Mouse (Mus musculus): ENCODE measurements at regions not wholly inside any gene's neighbourhood (a gene's known extent, or its start where the extent isn't known, plus 50 kb on each side); places are given as distances from the start of the nearest gene placed in this dataset.

DNA sequence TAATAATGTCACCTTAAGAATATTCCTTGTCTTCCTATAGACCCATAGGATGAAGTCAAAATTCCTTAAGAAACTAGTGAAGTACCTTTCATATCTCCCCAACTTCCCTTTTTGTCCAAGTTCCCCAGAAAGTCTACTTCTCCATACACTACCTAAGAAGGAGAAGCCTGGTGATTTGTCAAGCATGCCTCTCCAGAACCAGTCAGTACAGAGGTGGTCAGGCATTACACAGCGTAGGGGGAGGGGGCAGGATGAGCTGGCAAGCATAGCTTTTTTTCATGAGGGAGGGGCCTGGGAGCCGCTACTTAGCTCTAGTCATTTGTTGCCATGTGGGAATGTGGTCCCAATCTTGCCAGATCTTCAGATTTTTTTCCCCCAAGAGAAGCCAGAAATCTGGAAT is 54.0 kb upstream of the Satb2 start:
- DNase-seq (ENCODE audit: low spot score in 2 of 2) = no peak

DNA sequence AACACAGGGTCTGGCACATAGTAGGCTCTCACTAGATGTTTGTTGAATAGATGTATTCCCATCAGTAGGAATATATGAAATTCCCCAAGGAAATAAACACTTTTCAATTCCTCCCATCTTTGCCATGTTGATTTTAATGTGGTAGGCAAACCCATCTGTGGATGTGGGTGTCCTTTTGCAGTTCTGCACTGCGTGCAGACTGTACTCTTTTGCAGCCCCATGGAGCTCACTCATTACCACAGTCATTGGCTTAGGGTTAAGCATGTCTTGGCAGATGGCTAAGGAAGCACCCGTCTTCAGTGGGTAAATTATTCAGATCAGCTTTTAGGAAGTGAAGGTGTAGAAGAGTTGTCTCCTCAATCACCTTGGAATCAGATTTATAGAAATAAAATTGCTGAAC is 54.8 kb upstream of the Satb2 start:
- DNase-seq (ENCODE audit: low spot score in 2 of 2) = peak; percentile 10 to 19

DNA sequence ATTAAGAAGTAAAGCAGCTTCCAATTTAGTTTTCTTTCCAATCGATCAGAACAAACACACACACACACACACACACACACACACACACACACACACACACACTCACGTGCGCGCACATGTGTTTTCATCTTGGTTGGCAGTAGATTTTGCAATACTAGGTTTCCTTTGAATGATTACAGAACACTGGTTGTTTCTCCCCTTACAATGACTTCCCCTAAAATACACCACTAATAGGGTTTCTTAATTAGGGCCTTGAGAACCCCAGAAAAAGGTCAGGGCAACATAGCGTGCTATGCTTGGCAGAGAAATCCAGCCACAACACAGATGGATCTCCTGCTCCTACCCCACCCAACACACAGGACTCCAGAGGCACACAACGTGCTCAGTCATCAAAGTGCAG is 56.0 kb upstream of the Satb2 start:
- DNase-seq (ENCODE audit: low spot score in 2 of 2) = no peak

DNA sequence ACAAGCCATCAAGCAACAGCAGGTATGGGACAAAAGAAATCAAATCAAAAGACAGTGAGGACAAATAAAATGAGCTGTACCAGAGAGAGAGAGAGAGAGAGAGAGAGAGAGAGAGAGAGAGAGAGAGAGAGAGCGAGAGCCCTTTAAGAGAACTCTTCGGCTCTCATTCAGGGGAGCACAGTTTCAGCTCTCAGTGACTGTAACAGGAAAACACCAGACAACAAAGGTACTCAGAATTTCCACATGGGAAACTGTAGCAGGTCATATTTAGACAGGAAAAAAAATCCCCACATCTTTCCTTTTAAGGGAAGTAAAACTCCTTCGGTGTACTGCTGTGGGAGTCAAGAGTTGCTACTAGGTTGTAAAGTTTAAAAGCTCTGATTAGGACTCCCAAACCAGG is 57.9 kb upstream of the Satb2 start:
- no peak for DNase-seq (ENCODE audit: low spot score in 2 of 2)

DNA sequence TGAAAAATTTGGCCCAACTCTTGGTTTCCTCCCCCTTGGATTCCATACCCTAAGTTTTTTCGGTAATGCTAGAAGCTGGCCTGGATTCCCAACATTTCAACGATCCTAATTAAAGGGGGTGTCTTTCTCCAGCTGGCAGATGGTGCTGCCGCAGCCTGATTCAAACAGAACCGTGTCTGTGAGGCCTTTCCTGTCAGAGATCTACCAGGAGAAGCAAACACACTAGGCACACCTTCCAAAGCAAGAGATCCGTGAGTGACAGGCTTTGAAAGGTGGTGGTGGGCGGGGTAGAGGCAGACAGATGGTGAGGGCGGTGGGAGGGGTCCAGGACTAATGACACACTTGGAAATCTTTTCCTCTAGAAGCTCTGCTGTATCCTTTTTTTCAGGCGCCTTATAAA is 61.8 kb upstream of the Satb2 start:
- peak; percentile 8 to 9 for DNase-seq (ENCODE audit: low spot score in 2 of 2)

DNA sequence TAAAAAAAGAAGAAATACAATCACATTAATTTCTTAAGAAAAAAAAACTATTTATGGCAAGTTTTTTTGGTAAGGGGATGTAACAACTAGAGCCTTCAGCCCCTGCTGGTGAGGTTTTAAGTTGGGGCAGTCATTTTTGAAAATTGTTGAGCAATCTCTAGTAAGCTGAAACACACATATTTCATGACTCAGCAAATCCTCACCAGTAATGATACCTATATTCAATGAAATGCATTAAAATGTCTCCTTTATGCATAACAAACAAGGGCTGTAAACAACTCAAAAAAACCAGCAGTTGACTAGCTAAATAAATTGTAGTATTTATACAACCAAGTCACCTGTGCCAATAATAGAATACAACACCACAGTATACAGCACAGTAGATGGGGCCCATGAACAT is 63.1 kb upstream of the Satb2 start:
- DNase-seq (ENCODE audit: low spot score in 2 of 2) = no peak

DNA sequence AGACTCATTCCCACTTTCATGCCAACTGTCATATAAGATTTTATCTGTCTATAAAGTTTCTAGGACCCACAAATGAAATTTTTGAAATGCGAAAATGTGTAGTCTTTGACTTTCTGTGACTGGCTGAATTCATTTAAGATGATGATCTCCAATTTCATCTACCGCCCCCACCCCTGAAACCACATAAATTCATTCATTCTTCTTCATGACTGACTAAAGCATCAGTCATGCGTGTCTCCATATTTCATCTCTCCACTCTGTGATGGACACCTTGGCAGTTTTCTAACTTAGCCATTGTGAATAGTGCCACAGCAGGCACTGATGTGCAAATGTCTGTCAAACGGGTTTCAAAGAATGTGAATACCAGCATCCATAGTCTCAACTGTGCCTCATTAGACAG is 75.4 kb upstream of the Satb2 start:
- DNase-seq (ENCODE audit: low spot score in 2 of 2) = no peak

DNA sequence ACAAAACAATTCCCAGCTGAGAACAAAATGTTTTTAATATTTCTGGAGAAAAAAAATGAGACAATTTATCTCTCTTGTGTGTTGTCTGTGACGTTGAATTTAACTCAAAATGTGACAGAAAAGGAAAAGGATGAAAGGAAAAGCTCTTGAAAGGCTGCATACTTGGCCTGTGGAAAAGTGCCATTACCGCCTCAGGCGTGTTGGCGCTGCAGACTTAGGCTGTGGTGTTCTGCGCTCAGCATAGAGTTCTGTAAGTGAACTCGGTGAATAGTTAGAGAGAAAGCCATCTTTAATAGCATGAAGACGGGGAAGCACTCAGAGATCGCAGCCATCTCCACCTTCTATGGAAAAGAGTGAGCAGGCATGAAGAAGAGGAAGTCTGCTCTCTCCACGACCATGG is 77.5 kb upstream of the Satb2 start:
- no peak for DNase-seq (ENCODE audit: low spot score in 2 of 2)

DNA sequence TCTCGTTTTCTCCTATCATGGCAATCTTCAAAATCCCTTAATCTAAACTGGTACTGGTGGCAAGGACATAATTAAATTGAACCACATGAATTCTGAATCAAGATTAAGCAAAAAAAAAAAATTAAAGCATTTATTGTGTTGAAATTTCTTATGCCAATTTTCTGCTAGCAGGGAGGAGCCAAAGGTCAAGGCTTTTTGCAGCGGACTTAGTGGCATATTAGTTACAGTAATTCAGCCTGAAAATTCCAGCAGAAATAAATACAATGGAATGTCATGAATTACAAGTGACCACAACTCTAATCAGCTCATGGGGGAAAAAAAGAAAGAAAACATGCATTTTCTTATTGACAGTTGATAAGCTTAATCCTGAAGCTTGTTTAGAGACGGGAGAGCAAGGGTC is 80.8 kb upstream of the Satb2 start:
- no peak for DNase-seq (ENCODE audit: low spot score in 2 of 2)

DNA sequence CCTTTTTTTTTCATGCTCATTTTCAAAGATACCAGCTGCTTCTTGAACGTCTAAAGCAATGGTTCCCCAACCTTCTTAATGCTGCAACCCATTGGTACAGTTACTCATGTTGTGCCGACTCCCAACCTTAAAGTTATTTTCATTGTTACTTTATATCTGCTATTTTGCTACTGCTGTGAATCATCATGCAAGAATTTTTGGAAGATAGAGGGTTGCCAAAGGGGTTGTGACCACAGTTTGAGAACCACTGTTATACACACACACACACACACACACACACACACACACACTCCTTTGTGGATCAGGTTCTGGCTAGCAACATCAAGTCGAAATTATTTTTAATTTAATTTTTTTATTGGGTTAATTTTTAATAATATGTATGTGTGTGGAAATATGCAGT is 96.8 kb upstream of the Satb2 start:
- DNase-seq (ENCODE audit: low spot score in 2 of 2) = no peak

DNA sequence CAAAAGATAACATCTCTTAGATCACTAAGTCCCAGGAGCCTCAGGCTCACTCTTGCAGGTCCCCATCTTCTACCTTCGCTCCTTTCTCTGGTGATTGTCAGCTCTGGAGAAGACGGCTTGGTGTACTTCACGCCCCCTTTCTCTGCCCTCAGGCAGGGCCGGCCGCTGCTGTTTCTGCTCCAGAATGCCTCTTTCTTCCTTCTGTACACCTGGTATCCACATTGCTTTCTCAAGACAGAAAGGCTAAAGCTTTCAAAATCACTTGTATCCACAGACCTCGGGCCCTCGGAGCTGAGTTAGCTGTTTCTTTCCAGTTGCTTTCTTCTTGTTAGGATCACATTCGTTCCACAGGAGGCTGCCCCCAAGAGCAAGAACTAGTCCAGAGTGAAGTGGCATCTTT is 98.2 kb upstream of the Satb2 start:
- no peak for DNase-seq (ENCODE audit: low spot score in 2 of 2)

DNA sequence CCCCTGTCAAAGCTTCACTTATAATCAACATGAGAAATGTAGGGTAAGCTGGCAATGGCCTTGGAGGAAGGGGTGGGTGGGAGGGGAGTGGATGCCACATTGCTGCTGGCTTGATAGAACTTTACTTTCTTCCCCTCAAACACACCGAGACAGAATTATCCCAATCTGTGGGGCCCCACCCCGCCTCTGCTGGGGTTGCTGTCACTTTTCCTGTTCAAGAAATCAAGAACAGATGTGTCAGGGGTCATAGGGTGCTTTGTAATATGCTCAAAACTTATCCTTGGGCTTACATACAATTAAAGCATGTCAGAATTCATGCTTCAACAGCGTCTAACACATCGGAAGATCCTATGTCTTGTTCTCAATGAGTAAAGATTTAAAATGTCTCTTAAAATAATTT is 101.9 kb upstream of the Satb2 start:
- DNase-seq (ENCODE audit: low spot score in 2 of 2) = no peak

DNA sequence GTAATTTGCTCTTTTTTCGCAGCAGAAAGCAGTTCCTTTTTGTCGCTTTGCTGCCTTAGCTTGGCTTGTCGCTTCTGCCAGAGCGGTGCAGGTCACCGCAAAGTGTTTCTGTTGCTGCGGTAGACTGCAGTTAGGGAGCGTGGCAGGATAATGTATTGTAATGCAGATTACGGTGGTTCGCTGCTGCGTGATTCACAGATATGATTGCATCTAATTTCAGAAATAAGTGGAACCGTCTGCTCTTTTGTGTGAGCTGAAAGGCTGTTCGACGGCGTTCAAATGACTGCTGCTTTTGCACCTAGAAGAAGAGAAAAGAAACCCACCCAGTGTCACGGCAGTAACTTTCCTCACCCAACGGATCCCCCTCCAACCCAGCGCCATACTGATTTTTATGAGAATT is 104.7 kb upstream of the Satb2 start:
- DNase-seq (ENCODE audit: low spot score in 2 of 2) = no peak

DNA sequence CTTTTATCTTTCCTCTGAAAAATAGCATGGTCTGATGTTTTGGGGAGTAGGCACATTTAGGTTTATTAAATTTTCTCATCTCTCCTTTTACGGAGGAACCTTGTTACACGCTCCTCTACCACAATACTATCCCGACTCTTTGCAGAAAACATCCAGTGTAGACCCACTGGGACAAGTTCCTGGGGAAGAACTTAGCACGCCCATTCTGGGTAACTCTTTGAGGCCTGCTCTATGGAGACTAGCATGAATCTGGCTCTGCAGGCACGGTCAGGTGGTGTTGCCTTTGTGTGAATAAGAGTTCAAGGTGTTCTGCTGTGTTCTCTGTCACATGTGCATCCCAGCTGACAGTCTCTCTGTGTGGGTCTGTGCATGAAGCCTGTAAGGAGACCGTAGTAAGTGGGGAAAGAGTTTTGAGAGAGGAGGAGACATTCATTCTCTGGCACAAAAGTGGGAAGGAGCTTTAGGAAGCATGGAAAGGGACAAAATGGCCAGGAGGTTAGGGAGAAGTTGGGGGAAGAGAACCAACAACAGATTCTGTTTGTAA is 105.2 kb upstream of the Satb2 start:
- DNase-seq (ENCODE audit: low spot score in 2 of 2) = no peak

DNA sequence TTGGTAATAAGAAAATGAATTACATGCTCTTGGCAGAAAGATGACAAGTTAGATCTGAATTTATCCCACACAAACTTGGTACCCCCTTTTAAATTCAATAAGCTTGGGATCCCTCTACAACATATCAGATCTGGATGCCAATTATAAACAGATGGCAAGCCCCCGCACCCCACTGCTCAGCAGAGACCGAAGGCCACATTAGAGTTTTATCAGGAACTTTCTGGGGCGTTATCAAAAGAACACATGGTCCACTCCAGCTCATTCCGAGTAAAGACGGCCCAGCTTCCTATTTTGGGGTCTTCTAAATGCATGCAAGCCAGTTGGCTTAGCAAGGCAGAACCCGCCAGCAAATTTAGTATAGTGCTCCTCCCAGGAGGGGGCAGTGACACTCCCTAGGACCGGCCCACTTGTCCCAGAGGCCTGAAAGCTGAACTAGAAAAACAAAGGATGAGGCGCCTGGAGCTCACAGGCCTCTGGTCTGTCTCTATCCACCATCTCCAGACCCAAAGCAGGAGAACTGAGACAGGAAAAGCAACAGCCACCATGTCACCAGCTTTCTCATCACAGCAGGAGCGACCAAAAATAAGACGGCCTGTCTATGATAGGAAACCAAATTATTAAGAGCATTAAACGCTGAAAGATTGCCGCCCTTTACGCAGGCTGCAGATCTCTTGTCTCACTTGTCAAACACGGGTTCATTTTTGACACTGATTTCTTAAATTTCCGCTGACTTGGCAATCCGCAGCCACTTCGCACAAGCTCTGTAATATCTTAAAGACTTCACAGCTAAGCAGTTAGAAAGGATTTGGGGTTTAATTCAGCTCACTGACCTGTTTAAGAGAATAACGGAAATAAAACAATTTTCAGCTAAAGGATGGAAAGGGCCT is 117.2 kb upstream of the Satb2 start:
- peak; percentile 26 to 39 for DNase-seq (ENCODE audit: low spot score in 2 of 2)

DNA sequence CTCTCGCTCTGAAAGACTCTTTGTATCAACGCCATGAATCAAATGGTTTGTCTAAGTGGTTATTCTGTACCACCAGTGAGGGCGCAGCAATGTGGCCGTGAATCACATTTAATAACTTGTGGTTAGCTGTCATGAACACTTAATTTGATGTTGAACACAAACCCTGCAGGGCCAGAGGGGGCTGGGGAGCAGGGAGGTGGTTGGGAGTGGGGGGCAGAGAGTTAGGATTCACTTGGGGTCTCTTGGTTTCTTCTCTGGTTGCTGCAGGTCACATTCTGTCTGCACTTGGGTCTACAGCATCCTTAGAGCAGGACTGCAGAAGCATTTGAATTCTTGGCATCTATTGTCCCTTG is 117.8 kb upstream of the Satb2 start:
- DNase-seq (ENCODE audit: low spot score in 2 of 2) = no peak

DNA sequence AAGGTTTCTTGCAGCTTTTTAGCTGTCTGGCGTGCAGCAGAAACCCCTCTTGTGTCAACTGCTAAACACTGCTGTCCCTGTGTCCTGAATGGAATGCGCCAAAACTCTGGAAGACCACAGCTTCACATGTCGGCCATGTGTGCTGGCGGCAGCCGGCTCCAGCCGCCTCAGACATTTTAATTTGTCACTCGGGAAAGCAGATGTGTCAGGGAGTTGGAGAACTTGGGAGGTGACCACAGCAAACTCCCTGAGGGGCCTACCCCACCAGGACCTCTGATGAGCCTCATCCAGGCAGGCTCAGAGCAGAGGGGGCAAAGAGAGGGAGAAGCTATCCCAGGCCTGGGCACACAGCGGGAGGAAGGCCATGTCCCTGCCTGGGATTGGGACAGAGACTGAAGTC is 118.3 kb upstream of the Satb2 start:
- DNase-seq (ENCODE audit: low spot score in 2 of 2) = no peak

DNA sequence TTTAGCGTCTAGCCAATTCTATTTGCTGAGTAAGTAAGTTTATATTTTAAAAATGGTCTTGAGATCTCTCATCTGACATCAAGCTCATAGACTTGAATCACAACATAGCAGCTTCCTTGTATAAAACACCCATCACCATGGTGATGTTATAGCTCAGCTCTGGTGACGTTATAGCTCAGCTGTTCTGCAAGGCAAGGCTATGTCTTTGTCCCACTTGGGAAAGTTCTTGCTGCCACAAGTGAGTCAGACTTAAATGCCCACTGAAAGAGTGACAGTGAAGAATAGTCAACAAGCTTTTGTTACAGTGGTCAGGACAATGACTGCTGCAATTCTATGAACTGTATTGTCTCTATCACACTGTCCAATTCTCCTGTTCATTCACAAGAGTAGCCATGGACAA is 122.2 kb upstream of the Satb2 start:
- no peak for DNase-seq (ENCODE audit: low spot score in 2 of 2)

DNA sequence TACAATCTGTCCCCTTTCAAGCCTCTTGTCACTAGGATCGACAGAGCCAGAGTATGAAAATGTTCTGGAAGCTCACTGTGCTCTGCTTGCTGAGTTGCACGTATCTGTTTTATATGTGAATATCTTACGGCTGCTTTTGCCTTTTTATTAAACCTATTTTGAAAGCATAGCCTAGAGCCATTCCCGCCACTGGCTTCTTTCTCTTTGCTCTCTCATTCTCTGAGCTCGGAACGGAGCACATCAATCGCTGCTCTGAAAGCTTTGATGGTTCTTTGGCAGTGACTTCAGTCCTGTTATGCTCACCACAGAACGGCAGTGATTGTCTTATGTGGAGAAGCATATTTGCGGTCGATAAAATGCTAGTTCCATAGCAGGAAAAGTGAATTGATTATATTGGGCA is 128.9 kb upstream of the Satb2 start:
- DNase-seq (ENCODE audit: low spot score in 2 of 2) = no peak

DNA sequence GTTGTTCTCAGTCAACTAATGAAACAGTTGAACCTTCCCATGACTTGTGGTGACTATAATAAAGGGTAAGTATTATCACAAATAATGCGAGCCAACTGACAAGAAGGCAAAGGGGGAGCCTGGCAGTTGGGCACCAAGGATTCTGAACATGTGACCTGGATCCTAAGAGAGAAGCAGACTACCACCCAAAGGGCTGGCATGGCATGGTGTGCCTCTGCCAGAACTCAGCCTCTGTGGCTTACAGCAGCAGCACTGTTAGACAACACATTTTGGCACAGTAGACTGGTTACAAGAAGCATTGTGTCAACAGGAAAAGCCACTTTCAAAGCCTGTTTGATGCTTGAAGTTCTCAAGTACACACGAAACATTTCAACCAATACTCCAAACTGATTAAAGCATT is 142.2 kb upstream of the Satb2 start:
- DNase-seq (ENCODE audit: low spot score in 2 of 2) = no peak

DNA sequence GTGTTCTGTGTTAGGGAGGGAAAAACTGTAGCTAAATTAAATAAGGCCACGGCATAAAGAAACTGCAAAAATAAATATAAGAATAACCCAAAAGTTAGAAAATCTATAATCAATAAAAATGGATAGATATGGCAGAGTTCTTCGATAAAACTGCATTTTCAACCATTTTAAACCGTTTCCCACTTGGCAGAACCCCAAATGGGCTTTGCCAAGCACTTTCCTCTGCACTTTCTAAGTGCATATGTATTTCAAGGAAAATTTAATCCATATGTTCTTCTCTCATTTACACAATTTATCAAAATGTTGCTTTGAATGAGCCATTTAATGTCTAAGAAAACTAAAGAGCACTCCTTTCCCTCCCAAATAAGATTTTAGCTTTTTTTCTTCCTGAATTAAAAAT is 165.7 kb upstream of the Satb2 start:
- no peak for DNase-seq (ENCODE audit: low spot score in 2 of 2)

DNA sequence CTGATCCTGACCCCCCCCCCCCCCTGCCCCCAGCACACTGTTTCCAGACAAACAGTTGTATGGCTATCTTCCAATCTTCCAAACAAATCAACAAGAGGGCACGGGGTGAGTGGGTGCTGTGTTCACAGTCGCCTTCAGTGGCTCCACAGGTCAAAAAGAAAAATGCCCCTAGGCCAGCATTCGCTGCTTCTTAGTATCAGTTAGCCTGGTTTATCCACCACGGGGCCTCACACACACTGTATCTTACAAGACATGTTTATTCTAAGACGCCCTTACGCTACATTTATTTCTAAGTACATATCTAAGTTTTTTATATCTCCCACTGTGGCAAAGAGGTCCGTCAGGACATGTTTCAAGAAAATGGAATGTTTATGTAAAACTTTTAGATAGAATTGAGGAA is 177.4 kb upstream of the Satb2 start:
- DNase-seq (ENCODE audit: low spot score in 2 of 2) = no peak

DNA sequence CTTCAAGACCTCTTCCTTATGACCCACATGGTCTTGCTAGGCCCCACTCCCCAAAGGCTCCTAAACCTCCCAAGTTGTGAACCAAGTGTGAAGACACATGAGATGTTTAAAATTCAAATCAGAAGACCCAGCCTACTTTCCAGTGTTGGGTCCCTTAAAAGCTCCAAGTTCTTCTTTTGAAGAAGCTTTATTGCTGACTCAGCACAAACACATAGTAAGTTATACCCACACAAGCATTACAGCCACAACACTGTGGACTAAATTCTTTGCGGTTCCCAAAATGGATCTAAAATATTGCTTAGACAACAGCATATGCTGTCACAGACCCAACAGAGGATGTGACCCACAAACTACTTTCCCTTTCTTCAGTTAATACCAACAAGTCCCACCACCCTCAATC is 186.0 kb upstream of the Satb2 start:
- DNase-seq (ENCODE audit: low spot score in 2 of 2) = no peak

Data from layer of hippocampus, adult 8-10 months (tissue).